ENCODE assay signal across 11 mouse cellular contexts in genomic region chr9:70963461-70963891, GRCm38 (mm10). TPM values are rescaled to one million over a fixed set of nuclear protein-coding genes. Genes with fewer than 3 reads are reported as not detected.
DNase-seq lines count a peak whose midpoint lies in the region; ATAC-seq lines count a peak whose summit lies in the region.
"Had no signal": no experiment of that assay in that cellular context is flagged by ENCODE, and none has a peak within 500 bp of the region (broad histone marks: within the 10 kb centered on the region; RNA-seq: fewer than 3 reads in every experiment).

No protein-coding gene starts in this region.

- H3K4me1 ChIP-seq in hindbrain, embryonic 15.5 days (replicated peaks) = peaks cover 6% of the 10 kb centered on the region; the same call in 1 of the 2 replicates
- H3K4me1 ChIP-seq in midbrain, embryonic 12.5 days = no peaks in the 10 kb centered on the region

- intact Hi-C loops in gastrocnemius, postnatal 36 days (cut with DNase I) = no loop called here

- no peaks in the 10 kb centered on the region for H3K36me3 ChIP-seq in hindbrain, embryonic 15.5 days
- H3K36me3 ChIP-seq in midbrain, embryonic 12.5 days = no peaks in the 10 kb centered on the region

- whole genome bisulfite sequencing in hindbrain, embryonic 15.5 days = 71% methylated on average over 7 of the region's 7 CpGs
- 75% methylated on average over 7 of the region's 7 CpGs for WGBS in midbrain, embryonic 12.5 days

- no peak overlapping the region for H3K9ac ChIP-seq in hindbrain, embryonic 15.5 days
- no peak overlapping the region for H3K9ac ChIP-seq in midbrain, embryonic 12.5 days (replicated peaks)

- no peaks in the 10 kb centered on the region for H3K9me3 ChIP-seq in hindbrain, embryonic 15.5 days
- H3K9me3 ChIP-seq in midbrain, embryonic 12.5 days = no peaks in the 10 kb centered on the region

- DNase-seq in cerebellum, adult 8-10 months = no peak
- DNase-seq in cerebellum, adult 11-12 months = peak; percentile 49
- DNase-seq in testis, postnatal 10 days (ENCODE audit: low spot score) = no peak
- no peak for DNase-seq in gastrocnemius, postnatal 36 days
- DNase-seq in lung, postnatal 10 days = no peak
- DNase-seq: kidney, adult 2 months; thymus, postnatal 4 days had no signal

- peak overlapping the region; percentile 3; the same call in 1 of the 2 replicates for H3K27ac ChIP-seq in hindbrain, embryonic 15.5 days (replicated peaks)
- H3K27ac ChIP-seq in midbrain, embryonic 12.5 days (replicated peaks) = peak overlapping the region; percentile 50

- no peaks in the 10 kb centered on the region for H3K27me3 ChIP-seq in hindbrain, embryonic 15.5 days
- H3K27me3 ChIP-seq in midbrain, embryonic 12.5 days = no peaks in the 10 kb centered on the region
- H3K27me3 ChIP-seq: Patski had no signal

- no peak overlapping the region for H3K4me3 ChIP-seq in hindbrain, embryonic 15.5 days
- H3K4me3 ChIP-seq in midbrain, embryonic 12.5 days = no peak overlapping the region

- peak; percentile 52; the same call in 1 of the 2 replicates for ATAC-seq in cerebellum, adult (ENCODE audit: insufficient number of reproducible peaks, low FRiP score, low TSS enrichment)
- peak; percentile 73; the same call in 1 of the 2 replicates for ATAC-seq in hindbrain, embryonic 15.5 days (ENCODE audit: low FRiP score, low read depth)
- ATAC-seq in midbrain, embryonic 12.5 days (ENCODE audit: low FRiP score, low read depth) = peak; percentile 73
- ATAC-seq: Patski had no signal

- H3K4me2 ChIP-seq in hindbrain, embryonic 15.5 days = no peak overlapping the region
- H3K4me2 ChIP-seq in midbrain, embryonic 12.5 days (replicated peaks) = no peak overlapping the region

RNA-seq across cellular contexts. Expression of gene Lipc, which starts 11.4 kb away (rescaled TPM):
- 0.21 TPM in 1 of 2 replicates, not detected in the other for polyA plus RNA-seq in hindbrain, embryonic 15.5 days (2015; fragmentation: Nextera tagmentation; extraction: Ambion mirVana)
- polyA plus RNA-seq in midbrain, embryonic 12.5 days (2016; fragmentation: Nextera tagmentation; extraction: Ambion mirVana) = not detected in 2 replicates
- not detected for total RNA-seq in gastrocnemius, postnatal 36 days (2021)
